8 mouse cellular contexts compared by ENCODE assay signal in genomic region chr12:108766316-108766715, GRCm38 (mm10). TPM values are rescaled to one million over a fixed set of nuclear protein-coding genes. Genes with fewer than 3 reads are reported as not detected.
DNase-seq lines count a peak whose midpoint lies in the region; ATAC-seq and TF ChIP-seq lines count a peak whose summit lies in the region.

No protein-coding gene starts in this region.

- WGBS in heart, embryonic 15.5 days, result 44% methylated on average over 10 of the region's 10 CpGs
- WGBS in limb, embryonic 15.5 days, result 45% methylated on average over 10 of the region's 10 CpGs
- WGBS in neural tube, embryonic 14.5 days, result 61% methylated on average over 10 of the region's 10 CpGs

- H3K27me3 ChIP-seq in heart, embryonic 15.5 days, result no peaks in the 10 kb centered on the region
- H3K27me3 ChIP-seq in limb, embryonic 15.5 days, result no peaks in the 10 kb centered on the region
- H3K27me3 ChIP-seq in neural tube, embryonic 14.5 days (ENCODE audit: control insufficient read depth, insufficient read depth, low read length), result no peaks in the 10 kb centered on the region

- DNase-seq in gastrocnemius, adult 2 months, result peak; percentile 30
- no peak for DNase-seq in gastrocnemius, postnatal 14 days
- DNase-seq in MEL-GATA-1-ER (ENCODE audit: extremely low read depth, low read depth), result peak; percentile 50
- DNase-seq in right cerebral cortex, postnatal 14 days, result no peak
- DNase-seq in frontal cortex, postnatal 14 days (ENCODE audit: low spot score in 2 of 2), result no peak

- H3K9ac ChIP-seq in heart, embryonic 15.5 days, result peak overlapping the region; percentile 10
- peak overlapping the region; percentile 23; the same call in 1 of the 2 replicates for H3K9ac ChIP-seq in limb, embryonic 15.5 days
- H3K9ac ChIP-seq in neural tube, embryonic 14.5 days (replicated peaks; ENCODE audit: low read depth, low read length), result peak overlapping the region; percentile 39

- H3K4me3 ChIP-seq in gastrocnemius, adult 2 months, result peak overlapping the region; percentile 72
- peak overlapping the region; percentile 47 for H3K4me3 ChIP-seq in heart, embryonic 15.5 days
- H3K4me3 ChIP-seq in limb, embryonic 15.5 days, result peak overlapping the region; percentile 36
- H3K4me3 ChIP-seq in neural tube, embryonic 14.5 days (ENCODE audit: low read depth, low read length), result no peak overlapping the region

- H3K9me3 ChIP-seq in heart, embryonic 15.5 days (replicated peaks), result no peaks in the 10 kb centered on the region
- H3K9me3 ChIP-seq in limb, embryonic 15.5 days, result no peaks in the 10 kb centered on the region
- no peaks in the 10 kb centered on the region for H3K9me3 ChIP-seq in neural tube, embryonic 14.5 days (ENCODE audit: control insufficient read depth, low read length)

- peaks cover 20% of the 10 kb centered on the region for H3K4me1 ChIP-seq in heart, embryonic 15.5 days (replicated peaks)
- H3K4me1 ChIP-seq in limb, embryonic 15.5 days, result peaks cover 21% of the 10 kb centered on the region
- H3K4me1 ChIP-seq in neural tube, embryonic 14.5 days (ENCODE audit: control insufficient read depth, insufficient read depth, low read length), result peaks cover 3% of the 10 kb centered on the region; the same call in 1 of the 2 replicates

- no peak for ATAC-seq in heart, embryonic 15.5 days (replicated peaks; ENCODE audit: insufficient number of reproducible peaks, insufficient read depth, low FRiP score, low read depth)
- ATAC-seq in limb, embryonic 15.5 days (ENCODE audit: insufficient number of reproducible peaks, low FRiP score, low TSS enrichment, low read depth), result no peak
- ATAC-seq in neural tube, embryonic 14.5 days (ENCODE audit: low read depth), result no peak

- intact Hi-C loops in gastrocnemius, adult 2 months (cut with DNase I), result no loop called here
- intact Hi-C loops in gastrocnemius, postnatal 14 days (cut with DNase I; ENCODE audit: low total_unique reads), result no loop called here

- peak overlapping the region; percentile 87 for H3K27ac ChIP-seq in gastrocnemius, adult 2 months
- H3K27ac ChIP-seq in heart, embryonic 15.5 days, result peak overlapping the region; percentile 74
- peak overlapping the region; percentile 89 for H3K27ac ChIP-seq in limb, embryonic 15.5 days
- peak overlapping the region; percentile 72 for H3K27ac ChIP-seq in neural tube, embryonic 14.5 days (ENCODE audit: low read depth, low read length)

- peak overlapping the region; percentile 73 for H3K4me2 ChIP-seq in heart, embryonic 15.5 days
- peak overlapping the region; percentile 66 for H3K4me2 ChIP-seq in limb, embryonic 15.5 days
- H3K4me2 ChIP-seq in neural tube, embryonic 14.5 days (ENCODE audit: low read depth, low read length), result peak overlapping the region; percentile 17

- H3K36me3 ChIP-seq in heart, embryonic 15.5 days, result no peaks in the 10 kb centered on the region
- no peaks in the 10 kb centered on the region for H3K36me3 ChIP-seq in limb, embryonic 15.5 days
- no peaks in the 10 kb centered on the region for H3K36me3 ChIP-seq in neural tube, embryonic 14.5 days (ENCODE audit: control insufficient read depth, insufficient read depth, low read length)

- no peak for TF ChIP-seq CTCF in gastrocnemius, adult 2 months (IDR thresholded peaks at IDR 0.05)

RNA-seq across cellular contexts. Expression of gene Yy1, which starts 26.5 kb away (rescaled TPM):
- total RNA-seq in gastrocnemius, adult 2 months (2021), result 10 to 100 TPM; 33.4 to 35.6 TPM
- 10 to 100 TPM; 24.2 to 24.8 TPM for total RNA-seq in gastrocnemius, postnatal 14 days (2021)
- polyA plus RNA-seq in heart, embryonic 15.5 days (2015; fragmentation: Nextera tagmentation; extraction: Ambion mirVana), result 10.5 and 13.1 TPM in 2 replicates
- 13.4 and 17.9 TPM in 2 replicates for polyA plus RNA-seq in limb, embryonic 15.5 days (2015; fragmentation: Nextera tagmentation; extraction: Ambion mirVana)
- polyA plus RNA-seq in neural tube, embryonic 14.5 days (2014; fragmentation: Nextera tagmentation; extraction: Ambion mirVana), result 14.9 and 15.2 TPM in 2 replicates

Comparison
In these comparisons a context has a peak if more than half of its experiments do, and no peak if none do; other contexts are left out.
1. DNase-seq: peak in gastrocnemius, adult 2 months (single experiment) and MEL-GATA-1-ER (single experiment); none in gastrocnemius, postnatal 14 days (single experiment), right cerebral cortex, postnatal 14 days (single experiment) and frontal cortex, postnatal 14 days (0 of 2).
2. H3K4me2 ChIP-seq: peak in every context shown above with its lines; median percentile 73 in heart, embryonic 15.5 days; 66 in limb, embryonic 15.5 days; 17 in neural tube, embryonic 14.5 days.
3. Peak in every context shown above with its lines, with median percentiles within 50 percentile points of each other: H3K27ac ChIP-seq and H3K9ac ChIP-seq.